In the genomic region with DNA sequence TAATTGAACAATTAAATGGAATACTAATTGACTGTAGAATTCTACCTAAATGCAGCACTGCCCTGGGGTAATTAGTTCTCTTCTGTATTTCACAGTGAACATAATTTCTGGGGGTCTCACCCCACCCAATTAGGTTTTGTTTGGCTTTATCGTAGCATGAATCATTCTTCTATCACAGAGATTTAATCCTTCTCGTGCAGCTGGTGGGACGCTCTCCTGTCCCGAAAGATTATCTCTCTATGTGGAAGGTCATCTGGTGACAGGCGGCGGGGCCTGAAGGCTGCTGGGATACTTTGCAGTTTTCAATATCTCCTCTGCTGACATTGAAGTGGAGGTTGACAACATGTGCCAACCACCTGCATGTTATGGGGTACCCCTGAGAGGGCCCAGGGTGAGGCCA, we compare ENCODE assay signal across 27 mouse cellular contexts.
DNase-seq lines count a peak whose midpoint lies in the region; ATAC-seq and TF ChIP-seq lines count a peak whose summit lies in the region.
"Had no signal": no experiment of that assay in that cellular context is flagged by ENCODE, and none has a peak within 500 bp of the region (broad histone marks: within the 10 kb centered on the region; RNA-seq: fewer than 3 reads in every experiment).

No protein-coding gene starts in this region.

- H3K9ac ChIP-seq in forebrain, embryonic 12.5 days: no peak overlapping the region
- H3K9ac ChIP-seq in forebrain, embryonic 15.5 days (replicated peaks): no peak overlapping the region
- no peak overlapping the region for H3K9ac ChIP-seq in midbrain, embryonic 12.5 days (replicated peaks)
- no peak overlapping the region for H3K9ac ChIP-seq in midbrain, embryonic 11.5 days (ENCODE audit: low read length)
- no peak overlapping the region for H3K9ac ChIP-seq in embryonic facial prominence, embryonic 14.5 days (ENCODE audit: low read depth, low read length)
- H3K9ac ChIP-seq: embryonic facial prominence, embryonic 12.5 days; limb, embryonic 15.5 days; liver, embryonic 13.5 days; neural tube, embryonic 13.5 days; stomach, embryonic 15.5 days had no signal

- DNase-seq in midbrain, embryonic 11.5 days (ENCODE audit: low spot score, missing footprints): no peak
- no peak for DNase-seq in embryonic facial prominence, embryonic 14.5 days (ENCODE audit: low spot score)
- DNase-seq in cerebellum, adult 2 months: no peak
- DNase-seq: adrenal gland, adult 8-10 months; B cell, adult 2 months; cerebellum, adult 11-12 months; cerebellum, postnatal 10 days; gastrocnemius, postnatal 10 days; heart, postnatal 14 days; kidney, adult 8-10 months; kidney, postnatal 10 days; layer of hippocampus, adult 9-11 months; liver, embryonic 13.5 days; lung, adult 18-20 months; right cerebral cortex, postnatal 14 days had no signal

- no peak overlapping the region for H3K27ac ChIP-seq in forebrain, embryonic 12.5 days
- no peak overlapping the region for H3K27ac ChIP-seq in forebrain, embryonic 15.5 days (replicated peaks)
- H3K27ac ChIP-seq in midbrain, embryonic 12.5 days (replicated peaks): no peak overlapping the region
- no peak overlapping the region for H3K27ac ChIP-seq in midbrain, embryonic 11.5 days (ENCODE audit: low read depth, low read length)
- no peak overlapping the region for H3K27ac ChIP-seq in embryonic facial prominence, embryonic 14.5 days (replicated peaks; ENCODE audit: low read depth, low read length)
- no peak overlapping the region for H3K27ac ChIP-seq in cerebellum, adult 2 months (ENCODE audit: insufficient read depth, low read length)
- H3K27ac ChIP-seq: embryonic facial prominence, embryonic 12.5 days; limb, embryonic 10.5 days; limb, embryonic 15.5 days; liver, embryonic 13.5 days; neural tube, embryonic 13.5 days; stomach, embryonic 15.5 days had no signal

- no peak for TF ChIP-seq CTCF in cerebellum, adult 2 months (IDR thresholded peaks at IDR 0.05; ENCODE audit: borderline replicate concordance, insufficient read depth, low read depth, low read length)

- H3K9me3 ChIP-seq in forebrain, embryonic 12.5 days: no peaks in the 10 kb centered on the region
- no peaks in the 10 kb centered on the region for H3K9me3 ChIP-seq in forebrain, embryonic 15.5 days
- no peaks in the 10 kb centered on the region for H3K9me3 ChIP-seq in midbrain, embryonic 12.5 days
- no peaks in the 10 kb centered on the region for H3K9me3 ChIP-seq in midbrain, embryonic 11.5 days (ENCODE audit: control insufficient read depth, low read length)
- no peaks in the 10 kb centered on the region for H3K9me3 ChIP-seq in embryonic facial prominence, embryonic 14.5 days (ENCODE audit: control insufficient read depth, low read length)
- H3K9me3 ChIP-seq: embryonic facial prominence, embryonic 12.5 days; limb, embryonic 10.5 days; limb, embryonic 15.5 days; liver, embryonic 13.5 days; neural tube, embryonic 13.5 days; stomach, embryonic 15.5 days had no signal

- TF ChIP-seq POLR2A in cerebellum, adult 2 months (IDR thresholded peaks at IDR 0.05; ENCODE audit: borderline replicate concordance, insufficient read depth, low read length): no peak

- H3K4me2 ChIP-seq in forebrain, embryonic 12.5 days: no peak overlapping the region
- H3K4me2 ChIP-seq in forebrain, embryonic 15.5 days (replicated peaks): no peak overlapping the region
- no peak overlapping the region for H3K4me2 ChIP-seq in midbrain, embryonic 12.5 days (replicated peaks)
- no peak overlapping the region for H3K4me2 ChIP-seq in midbrain, embryonic 11.5 days
- H3K4me2 ChIP-seq in embryonic facial prominence, embryonic 14.5 days (ENCODE audit: low read depth, low read length): no peak overlapping the region
- H3K4me2 ChIP-seq: embryonic facial prominence, embryonic 12.5 days; limb, embryonic 15.5 days; liver, embryonic 13.5 days; neural tube, embryonic 13.5 days; stomach, embryonic 15.5 days had no signal

- H3K4me3 ChIP-seq in forebrain, embryonic 12.5 days (replicated peaks): no peak overlapping the region
- H3K4me3 ChIP-seq in forebrain, embryonic 15.5 days: no peak overlapping the region
- H3K4me3 ChIP-seq in midbrain, embryonic 12.5 days: no peak overlapping the region
- no peak overlapping the region for H3K4me3 ChIP-seq in midbrain, embryonic 11.5 days (ENCODE audit: low read depth, low read length)
- H3K4me3 ChIP-seq in embryonic facial prominence, embryonic 14.5 days (ENCODE audit: low read depth, low read length): no peak overlapping the region
- H3K4me3 ChIP-seq in cerebellum, adult 2 months (replicated peaks; ENCODE audit: insufficient read depth, low read depth, low read length): no peak overlapping the region
- H3K4me3 ChIP-seq: embryonic facial prominence, embryonic 12.5 days; limb, embryonic 10.5 days; limb, embryonic 15.5 days; liver, embryonic 13.5 days; megakaryocyte, embryonic 14.5 days; neural tube, embryonic 13.5 days; stomach, embryonic 15.5 days had no signal

- 0 out of 2 replicates have a peak, but pooled peaks have one; percentile 15 for ATAC-seq in forebrain, embryonic 12.5 days (ENCODE audit: low FRiP score)
- no peak for ATAC-seq in forebrain, embryonic 15.5 days (replicated peaks)
- ATAC-seq in midbrain, embryonic 12.5 days (ENCODE audit: low FRiP score, low read depth): peak; percentile 23; the same call in 1 of the 2 replicates
- ATAC-seq in midbrain, embryonic 11.5 days (ENCODE audit: low FRiP score): no peak
- ATAC-seq in embryonic facial prominence, embryonic 14.5 days (ENCODE audit: low read depth): 0 out of 2 replicates have a peak, but pooled peaks have one; percentile 16
- ATAC-seq: activated CD4-positive, CD25-positive, alpha-beta regulatory T cell, adult 4 months; intestine, embryonic 16.5 days; lung, postnatal 0 days had no signal

- H3K27me3 ChIP-seq in forebrain, embryonic 12.5 days: no peaks in the 10 kb centered on the region
- no peaks in the 10 kb centered on the region for H3K27me3 ChIP-seq in forebrain, embryonic 15.5 days
- H3K27me3 ChIP-seq in midbrain, embryonic 12.5 days: no peaks in the 10 kb centered on the region
- no peaks in the 10 kb centered on the region for H3K27me3 ChIP-seq in midbrain, embryonic 11.5 days (ENCODE audit: control insufficient read depth, insufficient read depth, low read length)
- H3K27me3 ChIP-seq in embryonic facial prominence, embryonic 14.5 days (replicated peaks; ENCODE audit: control insufficient read depth, insufficient read depth, low read length): no peaks in the 10 kb centered on the region
- H3K27me3 ChIP-seq in cerebellum, adult 2 months (ENCODE audit: control insufficient read depth, insufficient read depth, low read length): no peaks in the 10 kb centered on the region
- H3K27me3 ChIP-seq: embryonic facial prominence, embryonic 12.5 days; limb, embryonic 15.5 days; liver, embryonic 13.5 days; megakaryocyte, embryonic 14.5 days; neural tube, embryonic 13.5 days; stomach, embryonic 15.5 days had no signal

- H3K4me1 ChIP-seq in forebrain, embryonic 12.5 days: peaks cover 22% of the 10 kb centered on the region
- peaks cover 23% of the 10 kb centered on the region for H3K4me1 ChIP-seq in forebrain, embryonic 15.5 days
- peaks cover 23% of the 10 kb centered on the region for H3K4me1 ChIP-seq in midbrain, embryonic 12.5 days
- peaks cover 6% of the 10 kb centered on the region for H3K4me1 ChIP-seq in midbrain, embryonic 11.5 days (ENCODE audit: control insufficient read depth, insufficient read depth, low read length)
- no peaks in the 10 kb centered on the region for H3K4me1 ChIP-seq in embryonic facial prominence, embryonic 14.5 days (ENCODE audit: control insufficient read depth, insufficient read depth, low read length)
- H3K4me1 ChIP-seq in cerebellum, adult 2 months (ENCODE audit: control insufficient read depth, insufficient read depth, low read length): no peaks in the 10 kb centered on the region
- H3K4me1 ChIP-seq: liver, embryonic 13.5 days; megakaryocyte, embryonic 14.5 days; stomach, embryonic 15.5 days had no signal

- no peaks in the 10 kb centered on the region for H3K36me3 ChIP-seq in forebrain, embryonic 12.5 days (replicated peaks)
- no peaks in the 10 kb centered on the region for H3K36me3 ChIP-seq in forebrain, embryonic 15.5 days
- H3K36me3 ChIP-seq in midbrain, embryonic 12.5 days: no peaks in the 10 kb centered on the region
- H3K36me3 ChIP-seq in midbrain, embryonic 11.5 days (ENCODE audit: control insufficient read depth, insufficient read depth, low read length): no peaks in the 10 kb centered on the region
- no peaks in the 10 kb centered on the region for H3K36me3 ChIP-seq in embryonic facial prominence, embryonic 14.5 days (ENCODE audit: control insufficient read depth, insufficient read depth, low read length)
- H3K36me3 ChIP-seq: embryonic facial prominence, embryonic 12.5 days; limb, embryonic 10.5 days; limb, embryonic 15.5 days; liver, embryonic 13.5 days; neural tube, embryonic 13.5 days; stomach, embryonic 15.5 days had no signal

- WGBS in forebrain, embryonic 12.5 days: 39% methylated on average over 6 of the region's 6 CpGs
- WGBS in forebrain, embryonic 15.5 days: 35% methylated on average over 6 of the region's 6 CpGs
- 36% methylated on average over 6 of the region's 6 CpGs for WGBS in midbrain, embryonic 12.5 days
- 61% methylated on average over 6 of the region's 6 CpGs for WGBS in midbrain, embryonic 11.5 days
- WGBS in embryonic facial prominence, embryonic 14.5 days: 66% methylated on average over 6 of the region's 6 CpGs
- 84% methylated on average over 6 of the region's 6 CpGs for WGBS in cerebellum, adult 2 months

Comparison
In these comparisons a context has a peak if more than half of its experiments do, and no peak if none do; other contexts are left out.
1. ATAC-seq: peak in forebrain, embryonic 12.5 days (single experiment), midbrain, embryonic 12.5 days (single experiment) and embryonic facial prominence, embryonic 14.5 days (single experiment); none in forebrain, embryonic 15.5 days (single experiment) and midbrain, embryonic 11.5 days (single experiment).